Mouse (Mus musculus): ENCODE measurements around the gene Brap. TPM values are rescaled to one million over a fixed set of nuclear protein-coding genes. Genes with fewer than 3 reads are reported as not detected.
A peak's percentile ranks its signal among the peaks of the same experiment; 100 is the strongest.
"Not testable (repeated sequence)": the region's sequence is repeated elsewhere in the genome, so short reads cannot be mapped to it uniquely, and the experiment has no call there.

Gene Brap
- total RNA-seq, 2 experiments from 2014 or later, result 22.7 to 71.5 TPM

DNA sequence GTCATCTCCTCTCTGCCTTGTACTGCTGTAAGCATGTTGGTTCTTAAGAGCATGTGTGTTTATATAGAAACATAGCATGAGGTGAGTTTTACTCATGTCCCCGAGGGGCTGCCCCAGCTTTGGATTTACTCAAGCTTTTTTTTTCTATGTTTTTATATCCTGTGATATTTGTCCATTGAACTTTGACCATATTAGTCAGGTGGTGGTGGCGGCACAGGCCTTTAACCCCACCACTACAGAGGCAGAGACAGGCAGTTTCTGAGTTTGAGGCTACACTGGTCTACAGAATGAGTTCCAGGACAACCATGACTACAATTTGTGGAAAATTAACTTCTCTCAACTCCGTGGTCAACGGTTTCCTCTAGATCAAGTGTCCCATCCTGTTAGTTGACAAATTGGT lies 6.7 kb downstream of the Brap start:
- no peak for ATAC-seq (ENCODE audit: poor library complexity, severe bottlenecking)

DNA sequence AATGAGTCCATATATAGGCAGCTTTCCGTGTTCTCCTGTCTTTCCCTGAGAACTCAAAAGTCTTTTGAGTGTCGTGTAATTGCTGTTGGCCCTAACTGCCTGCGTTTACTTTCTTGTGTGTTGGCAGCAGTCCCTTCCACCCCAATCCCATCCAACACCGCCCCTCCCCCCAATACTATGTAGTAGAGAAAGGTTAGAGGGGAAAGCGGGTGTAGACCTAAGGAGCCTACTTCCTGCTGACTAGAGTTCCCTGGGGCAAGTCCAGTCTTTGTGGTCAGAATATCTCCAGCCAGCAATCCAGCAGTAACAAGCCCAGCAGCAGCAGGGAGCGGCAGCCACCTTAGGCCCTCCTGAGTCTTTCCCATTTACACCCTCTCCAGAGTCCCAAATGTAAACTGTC lies 8.0 kb downstream of the Brap start:
- no peak for ATAC-seq (ENCODE audit: poor library complexity, severe bottlenecking)

DNA sequence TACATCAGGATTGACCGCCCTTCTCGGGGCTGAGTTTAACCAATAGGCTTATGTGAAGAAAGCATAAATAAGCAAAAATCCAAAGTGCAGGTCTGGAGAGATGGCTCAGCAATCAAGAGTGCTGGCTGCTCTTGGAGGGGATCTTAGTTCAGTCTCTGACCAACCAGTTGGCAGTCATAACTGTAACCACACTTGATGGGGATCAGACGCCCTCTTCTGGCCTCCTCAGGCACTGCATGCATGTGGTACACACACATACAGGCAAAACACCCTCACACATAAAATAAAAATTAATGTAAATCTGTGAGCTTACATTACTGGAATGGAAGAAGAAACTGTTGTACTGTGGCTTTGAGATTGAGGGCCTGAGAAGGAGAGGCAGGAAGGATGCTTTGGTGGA lies 10.0 kb downstream of the Brap start:
- ATAC-seq (ENCODE audit: poor library complexity, severe bottlenecking), result no peak

DNA sequence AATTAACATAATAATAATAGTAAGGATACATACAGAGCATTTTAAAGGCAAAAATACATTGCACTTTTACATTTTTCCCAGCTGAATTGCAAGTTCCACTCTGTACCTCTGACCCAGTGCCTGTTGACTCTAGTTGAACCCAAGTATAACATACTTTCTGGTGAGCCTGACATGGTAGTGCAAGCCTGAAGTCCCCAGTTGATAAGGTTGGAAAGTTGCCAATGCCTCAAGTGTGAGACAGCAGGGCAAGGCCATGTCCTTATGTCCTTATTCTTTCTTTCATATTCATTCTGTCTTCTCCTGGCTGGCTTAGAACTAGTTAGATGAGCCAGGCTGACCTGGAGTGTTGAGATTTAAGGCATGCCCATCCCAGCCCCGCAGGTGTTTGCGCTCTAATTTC lies 21.9 kb downstream of the Brap start:
- ATAC-seq (ENCODE audit: poor library complexity, severe bottlenecking), result no peak

DNA sequence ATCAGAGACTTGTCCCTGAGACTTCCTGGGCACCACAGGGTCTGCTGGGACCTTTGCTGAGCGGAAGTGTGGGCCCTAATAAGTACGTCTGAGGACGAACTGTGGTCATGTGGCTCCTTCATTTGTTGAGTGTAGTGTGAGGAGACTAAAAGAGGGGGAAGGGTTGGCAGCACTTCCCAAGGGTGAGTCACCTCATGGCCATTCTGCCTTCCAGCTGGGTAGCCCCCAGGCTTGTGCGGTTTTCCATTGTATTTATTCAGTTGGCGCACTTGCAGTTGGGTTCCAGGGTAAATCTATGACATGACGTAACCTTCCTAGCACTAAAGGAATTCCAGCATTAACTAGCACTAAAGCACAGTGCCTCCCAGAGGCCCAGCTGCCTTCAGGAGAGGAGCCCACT lies 25.1 kb downstream of the Brap start:
- no peak for ATAC-seq (ENCODE audit: poor library complexity, severe bottlenecking)

DNA sequence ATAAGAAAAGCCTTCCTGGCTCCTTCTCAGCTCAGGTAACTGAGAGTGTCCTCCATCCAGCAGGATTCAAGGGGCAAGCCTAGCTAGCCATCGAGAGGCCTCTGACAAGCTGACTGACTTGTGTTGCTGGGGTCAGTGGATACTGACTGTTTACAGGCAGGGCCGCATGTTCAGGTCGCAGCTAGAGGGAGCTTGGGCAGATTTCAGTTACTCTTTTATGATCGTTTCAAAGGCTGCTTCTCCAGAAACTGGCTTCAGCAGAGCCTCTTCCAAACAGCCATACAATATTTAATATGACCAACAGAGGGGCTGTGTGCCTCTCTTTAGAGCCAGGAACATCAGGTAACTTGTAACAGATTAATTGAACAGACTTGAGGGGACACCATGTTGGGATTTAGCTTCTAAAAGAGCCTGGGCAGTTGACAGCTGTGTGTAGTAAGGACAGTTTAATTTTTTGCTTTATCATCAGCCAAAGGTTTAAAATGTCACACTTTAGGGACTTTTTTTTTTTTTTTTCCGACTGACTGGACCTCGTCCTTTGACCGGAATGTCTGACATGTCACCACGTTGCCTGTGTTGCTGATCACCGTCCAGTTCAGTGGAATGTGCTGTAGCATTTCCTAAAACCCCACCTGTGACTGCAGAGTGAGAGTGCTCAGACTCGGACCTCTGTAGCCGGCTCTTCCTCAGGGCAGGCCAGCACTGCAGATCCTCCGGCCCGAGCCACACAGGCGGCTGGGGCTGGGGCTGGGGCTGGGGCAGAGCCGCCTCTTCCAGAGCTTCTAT lies 25.9 kb downstream of the Brap start:
- no peak for ATAC-seq (ENCODE audit: poor library complexity, severe bottlenecking)

DNA sequence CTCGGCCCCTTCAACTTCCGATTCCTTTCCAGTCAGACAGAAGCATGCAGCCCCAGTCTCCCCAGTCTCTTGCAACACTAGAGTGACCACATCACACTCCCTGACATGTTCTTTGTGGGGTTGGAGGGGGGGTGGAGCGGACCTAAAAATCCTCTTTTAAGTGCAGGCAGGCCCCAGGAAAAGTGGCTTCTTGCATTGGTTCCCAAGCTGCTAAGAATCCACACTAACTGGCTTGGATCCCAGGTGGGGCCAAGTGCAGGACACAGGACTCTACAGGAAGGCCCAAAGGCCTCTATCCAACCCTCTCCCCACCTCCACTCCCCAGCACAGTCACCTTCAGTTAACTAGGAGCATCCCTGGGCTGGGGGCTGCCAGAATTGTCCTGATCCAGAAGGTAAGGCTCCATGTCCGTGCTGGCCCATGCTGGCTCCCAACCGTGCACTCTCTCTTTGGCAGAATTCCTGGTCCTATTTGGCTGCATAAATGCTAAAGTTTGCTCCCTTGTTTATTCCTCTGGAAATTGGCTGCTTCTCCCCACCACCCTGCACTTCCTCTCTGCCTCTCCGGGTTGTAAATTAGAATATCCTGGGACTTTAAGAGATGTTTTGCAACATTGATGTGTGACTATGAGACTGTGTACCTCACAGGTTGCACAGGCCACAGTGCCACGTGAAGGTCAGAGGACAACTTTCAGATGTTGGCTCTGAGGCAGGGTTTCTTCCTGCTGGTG lies 30.3 kb downstream of the Brap start:
- ATAC-seq (ENCODE audit: poor library complexity, severe bottlenecking), result peak; percentile 30; the same call in 1 of the 2 replicates

DNA sequence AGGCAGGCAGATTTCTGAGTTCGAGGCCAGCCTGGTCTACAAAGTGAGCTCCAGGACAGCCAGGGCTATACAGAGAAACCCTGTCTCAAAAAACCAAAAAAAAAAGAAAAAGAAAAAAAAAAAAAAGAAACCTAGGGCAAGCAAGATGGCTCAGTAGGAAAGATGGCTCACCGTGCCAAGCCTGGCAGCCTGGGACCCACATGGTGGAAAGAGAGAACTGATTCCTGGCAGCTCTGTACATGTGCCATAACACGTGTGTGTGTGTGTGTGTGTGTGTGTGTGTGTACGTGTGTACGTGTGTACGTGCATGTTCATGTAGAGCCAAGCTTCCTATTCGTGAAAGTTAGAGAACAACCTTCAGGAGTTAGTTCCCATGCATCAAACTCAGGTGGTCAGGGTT lies 31.1 kb downstream of the Brap start:
- not testable (repeated sequence) for ATAC-seq (ENCODE audit: poor library complexity, severe bottlenecking)

DNA sequence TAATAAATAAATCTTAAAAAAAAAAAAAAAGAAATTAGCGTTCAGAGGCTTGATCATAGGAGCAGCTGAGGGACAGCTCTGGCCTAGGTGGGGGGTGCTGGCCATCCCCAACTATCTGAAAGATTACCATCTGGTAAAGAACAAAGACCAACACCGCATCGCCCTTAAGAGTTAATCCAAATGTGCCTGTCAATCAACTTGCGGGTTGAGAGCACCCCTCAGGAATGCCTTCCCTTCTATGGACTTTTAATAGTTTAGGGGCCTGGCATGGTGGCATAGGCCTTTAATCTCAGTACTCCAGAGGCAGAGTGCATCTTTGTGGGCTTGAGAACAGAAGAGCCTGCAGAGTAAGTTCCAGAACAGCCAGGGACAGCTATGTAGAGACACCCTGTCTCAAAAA lies 32.5 kb downstream of the Brap start:
- no peak for ATAC-seq (ENCODE audit: poor library complexity, severe bottlenecking)

DNA sequence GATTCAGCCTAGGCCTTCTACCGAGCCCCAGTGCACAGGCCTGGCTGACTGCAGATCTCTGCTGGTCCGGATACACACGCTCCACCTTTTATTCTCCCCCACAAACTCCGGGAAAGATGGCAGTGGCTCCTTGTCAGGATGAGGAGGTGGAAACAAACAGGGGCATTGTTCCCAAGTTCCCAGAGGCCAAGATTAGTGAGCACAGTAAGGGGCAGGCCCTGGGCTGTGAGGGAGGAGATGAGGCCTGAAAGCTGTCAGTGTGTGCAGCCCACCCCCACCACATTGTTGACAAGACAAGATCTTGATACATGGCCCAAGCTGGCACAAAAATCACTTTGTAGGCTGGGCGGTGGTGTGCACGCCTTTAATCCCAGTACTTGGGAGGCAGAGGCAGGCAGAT lies 36.4 kb downstream of the Brap start:
- ATAC-seq (ENCODE audit: poor library complexity, severe bottlenecking), result no peak

DNA sequence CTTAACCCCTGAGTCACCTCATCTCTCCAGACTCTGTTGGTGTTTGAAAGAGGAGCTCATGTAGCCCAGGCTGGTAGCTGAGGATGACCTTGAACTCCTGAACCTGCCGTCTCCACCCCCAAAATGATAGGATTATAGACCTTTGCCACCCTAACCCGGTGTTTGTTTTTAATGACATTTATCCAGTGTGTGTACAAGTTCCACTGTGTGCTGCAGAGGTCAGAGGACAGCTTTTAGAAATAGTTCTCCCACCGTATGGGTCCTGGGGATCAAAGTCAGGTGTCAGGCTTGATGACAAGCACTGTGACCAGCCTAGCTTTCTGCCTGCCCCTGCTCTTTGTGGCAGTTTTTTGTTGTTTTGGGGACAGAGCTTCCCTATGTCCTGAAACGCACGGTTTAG lies 39.5 kb downstream of the Brap start:
- no peak for ATAC-seq (ENCODE audit: poor library complexity, severe bottlenecking)

DNA sequence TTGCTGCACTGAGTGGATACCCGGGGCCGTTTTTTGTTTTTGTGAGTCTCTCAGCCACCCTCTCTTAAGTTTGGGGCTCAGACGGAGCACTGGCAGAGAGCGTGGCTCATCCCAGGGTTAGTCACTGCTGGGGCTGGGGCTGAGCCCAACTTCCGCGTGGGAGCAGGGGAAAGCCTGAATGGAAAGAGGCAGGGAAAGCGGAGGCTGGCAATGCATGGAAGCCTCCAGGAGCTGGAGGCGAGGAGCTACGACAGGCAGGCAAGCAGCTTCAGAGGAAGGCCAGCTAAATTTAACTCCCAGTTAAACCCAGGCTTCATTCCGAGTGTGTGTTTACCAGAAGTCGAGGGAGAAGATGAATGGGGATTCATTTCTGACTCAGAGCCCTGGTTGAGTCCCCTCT lies 40.1 kb downstream of the Brap start:
- no peak for ATAC-seq (ENCODE audit: poor library complexity, severe bottlenecking)

DNA sequence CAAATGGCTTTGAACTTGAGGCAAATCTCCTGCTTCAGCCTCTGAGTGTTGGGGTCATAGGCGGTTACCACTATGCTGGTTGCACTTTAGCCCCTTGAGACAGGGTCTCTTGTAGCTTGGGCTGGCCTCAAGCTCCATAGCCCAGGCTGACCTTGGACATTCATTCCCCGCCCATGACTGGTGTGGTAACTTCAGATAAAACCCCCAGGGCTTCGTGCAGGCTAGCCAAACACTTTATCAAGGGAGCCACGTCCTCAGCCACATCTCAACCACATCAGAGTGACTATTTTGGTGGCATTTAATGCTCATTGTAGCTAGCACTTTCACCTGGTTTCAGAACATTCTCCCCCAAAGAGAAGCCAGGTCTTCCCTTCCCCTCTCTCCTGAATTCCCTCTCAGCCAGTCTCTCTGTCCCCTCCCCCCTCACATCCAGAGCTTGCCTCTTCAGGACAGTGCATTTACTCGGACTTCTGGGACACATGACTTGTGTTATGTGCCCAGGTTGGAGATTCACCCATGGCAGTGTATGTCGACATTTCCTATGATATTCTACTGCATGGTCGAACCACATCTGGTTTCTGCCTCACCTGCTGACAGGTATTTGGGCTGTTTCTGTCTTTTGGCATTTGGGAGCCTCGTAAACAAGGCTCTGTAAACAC lies 40.9 kb downstream of the Brap start:
- ATAC-seq (ENCODE audit: poor library complexity, severe bottlenecking), result no peak; the same call in 1 of the 2 replicates

DNA sequence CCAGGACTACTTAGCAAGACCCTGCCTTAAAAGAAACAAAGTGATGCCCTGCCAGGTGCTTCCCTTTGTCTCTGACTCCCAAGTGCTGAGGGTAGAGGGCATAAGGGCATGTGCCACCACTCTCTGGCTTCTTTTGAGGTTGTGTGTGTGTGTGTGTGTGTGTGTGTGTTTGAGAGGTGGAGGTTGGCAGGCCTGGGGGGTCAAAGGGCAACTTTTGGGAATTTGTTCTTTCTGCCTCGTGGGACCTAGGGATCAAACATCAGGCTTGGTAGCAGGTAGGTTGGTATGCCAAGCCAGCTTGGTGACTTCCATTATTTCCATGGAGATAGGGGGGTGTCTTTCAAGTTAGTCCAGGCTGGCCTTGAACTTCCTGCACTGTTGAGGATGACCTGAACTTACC lies 43.0 kb downstream of the Brap start:
- no peak for ATAC-seq (ENCODE audit: poor library complexity, severe bottlenecking)

DNA sequence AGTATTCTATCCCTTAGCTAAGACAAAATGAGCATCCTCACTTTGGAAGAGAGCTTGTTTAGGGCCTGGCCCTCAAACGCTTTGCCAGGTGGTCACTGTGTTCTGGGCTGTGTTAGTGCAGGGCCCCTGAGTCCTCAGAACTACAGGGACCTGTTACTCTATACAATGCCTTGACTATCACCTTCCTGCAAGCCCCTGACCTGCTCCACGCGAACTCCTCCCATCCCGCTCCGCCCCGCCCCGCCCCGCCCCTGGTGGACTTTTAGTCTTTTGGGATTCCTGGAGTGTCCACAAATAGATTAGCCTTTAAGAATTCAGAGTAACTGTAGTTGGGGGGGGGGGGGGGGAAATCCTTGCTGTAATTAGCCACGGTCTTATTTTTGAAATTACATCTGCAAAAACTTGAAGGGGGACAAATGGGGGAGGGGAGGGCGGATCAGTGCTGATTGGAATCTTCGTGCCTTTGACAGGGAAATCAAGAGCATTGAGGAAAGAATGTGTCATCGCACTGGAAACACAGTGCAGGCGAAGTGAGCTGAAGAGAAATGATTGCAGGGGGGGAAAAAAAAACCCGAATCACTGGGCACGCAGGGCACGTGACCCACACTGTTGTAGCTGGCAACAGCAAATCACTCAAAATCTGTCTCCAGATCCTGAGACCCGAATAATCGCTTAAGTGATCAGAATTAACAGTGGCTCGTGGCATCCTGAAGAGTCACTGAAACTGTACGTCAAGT lies 44.3 kb downstream of the Brap start:
- no peak for ATAC-seq (ENCODE audit: poor library complexity, severe bottlenecking)

DNA sequence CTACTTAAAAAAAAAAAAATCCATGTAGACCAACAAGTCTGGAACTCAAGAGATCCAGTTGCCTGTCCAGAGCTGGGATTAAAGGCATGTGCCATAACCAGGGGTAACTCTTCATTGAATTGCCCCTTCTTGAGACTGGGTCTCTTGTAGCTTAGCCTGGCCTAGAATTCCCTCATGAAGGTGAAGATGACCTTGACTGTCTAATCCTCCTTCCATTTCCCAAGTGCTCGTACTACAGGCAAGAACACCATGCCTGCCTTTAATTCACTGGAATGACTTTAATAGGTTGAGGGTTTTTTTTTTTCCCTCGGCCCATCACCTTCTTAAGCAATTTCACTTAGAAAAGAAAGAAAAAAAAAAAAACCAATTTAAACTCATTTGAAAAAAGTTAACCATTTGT lies 50.0 kb downstream of the Brap start:
- no peak for ATAC-seq (ENCODE audit: poor library complexity, severe bottlenecking)

DNA sequence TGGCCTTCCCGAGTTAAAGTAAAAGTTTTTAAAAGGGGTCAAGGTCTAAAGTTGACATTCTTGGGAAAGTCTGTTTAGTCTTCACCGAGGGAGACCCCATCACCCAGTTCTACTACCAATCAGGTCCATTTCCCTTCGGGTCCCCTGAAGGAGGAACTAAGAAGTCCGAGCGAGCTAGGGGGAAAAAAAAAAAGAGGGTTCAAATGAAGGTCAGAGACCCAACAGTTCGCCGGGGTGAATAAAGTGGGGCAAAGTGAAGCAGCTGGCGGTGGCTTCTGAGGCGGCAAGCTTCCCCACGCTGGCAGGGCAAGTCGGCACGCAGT lies 50.4 kb downstream of the Brap start:
- ATAC-seq (ENCODE audit: poor library complexity, severe bottlenecking), result peak; percentile 37

DNA sequence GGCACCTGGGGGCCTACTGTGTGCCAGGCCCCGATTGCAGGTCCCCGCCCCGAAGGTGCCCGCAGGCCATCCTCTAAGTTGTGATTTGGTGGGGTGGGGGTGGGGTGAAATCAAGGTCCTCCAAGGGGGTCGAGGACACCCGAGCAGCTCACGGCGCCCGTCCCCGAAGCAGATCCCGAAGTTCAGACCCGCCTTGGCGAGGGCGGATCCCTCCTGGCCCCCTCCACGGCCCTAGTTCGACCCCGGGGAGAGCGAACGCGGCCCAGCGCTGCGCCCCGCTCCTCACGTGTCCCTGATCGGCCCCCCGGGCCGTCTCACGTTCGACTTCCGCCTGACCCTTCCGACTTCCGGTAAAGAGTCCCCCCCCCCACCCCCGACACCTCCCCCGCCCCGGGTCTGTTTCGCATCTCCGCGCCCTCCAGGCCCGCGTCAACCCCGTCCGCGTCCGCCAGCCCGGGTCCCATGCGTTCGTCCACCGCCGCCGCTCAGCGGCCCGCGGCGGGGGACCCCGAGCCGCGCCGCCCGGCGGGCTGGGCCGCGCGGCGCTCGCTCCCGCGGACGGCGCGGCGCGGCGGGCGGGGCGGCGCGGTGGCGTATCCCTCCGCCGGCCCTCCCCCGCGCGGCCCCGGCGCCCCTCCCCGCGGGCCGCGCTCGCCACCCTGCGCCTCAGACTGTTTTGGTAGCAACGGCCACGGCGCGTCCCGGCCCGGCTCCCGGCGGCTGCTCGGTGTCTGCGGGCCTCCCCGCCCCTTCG lies 51.0 kb downstream of the Brap start, which contains the start of gene Atxn2:
Gene Atxn2, plus strand, starts transcription at position 164 of the 754 bp plus-strand sequence.
- peak; percentile 75 for ATAC-seq (ENCODE audit: poor library complexity, severe bottlenecking)

DNA sequence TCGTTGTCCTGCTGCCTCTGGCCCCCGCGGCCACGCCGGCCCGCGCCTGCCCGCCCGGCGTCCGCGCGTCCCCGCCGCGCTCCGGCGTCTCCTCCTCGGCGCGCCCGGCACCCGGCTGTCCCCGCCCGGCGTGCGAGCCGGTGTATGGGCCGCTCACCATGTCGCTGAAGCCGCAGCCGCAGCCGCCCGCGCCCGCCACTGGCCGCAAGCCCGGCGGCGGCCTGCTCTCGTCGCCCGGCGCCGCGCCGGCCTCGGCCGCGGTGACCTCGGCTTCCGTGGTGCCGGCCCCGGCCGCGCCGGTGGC lies 51.5 kb downstream of the Brap start:
- peak; percentile 6; the same call in 1 of the 2 replicates for ATAC-seq (ENCODE audit: poor library complexity, severe bottlenecking)

DNA sequence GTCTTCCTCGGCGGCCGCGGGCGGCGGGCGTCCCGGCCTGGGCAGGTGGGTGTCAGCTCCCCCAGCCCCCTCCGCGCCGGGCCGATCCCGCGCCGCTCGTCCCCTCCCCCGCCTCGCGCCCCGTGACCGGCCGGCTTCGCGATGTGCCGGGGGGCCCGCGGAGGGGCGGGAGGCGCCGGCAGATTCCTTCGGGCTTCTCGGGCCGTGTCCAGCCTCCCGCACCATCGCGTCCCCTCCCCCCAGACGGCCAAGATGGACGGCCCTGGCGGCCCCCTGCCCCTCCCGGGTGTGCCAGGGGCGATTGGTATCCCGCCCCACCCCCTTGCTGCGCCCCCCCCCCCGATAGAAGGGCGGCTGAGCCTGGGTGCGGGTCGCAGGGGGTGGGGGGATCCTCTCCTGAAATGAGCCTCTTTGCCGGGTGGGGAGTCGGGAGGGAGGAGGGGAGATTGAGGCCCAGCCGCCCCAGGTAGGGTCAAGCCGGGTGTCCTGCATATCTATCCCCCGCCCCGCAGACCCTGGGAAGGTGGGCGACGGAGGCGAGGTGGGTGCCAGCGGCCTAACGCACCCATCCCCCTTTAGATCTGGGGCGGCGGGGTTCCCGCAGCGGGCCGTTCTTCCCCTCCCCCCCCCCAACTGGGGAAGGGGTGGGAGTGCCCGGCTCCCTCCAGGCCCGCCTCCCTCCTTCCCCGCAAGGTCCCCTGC lies 52.0 kb downstream of the Brap start:
- peak; percentile 44 for ATAC-seq (ENCODE audit: poor library complexity, severe bottlenecking)
